Mouse (Mus musculus) mouse embryonic stem cell (cell line): ENCODE data around the gene Josd1.
"Not testable (repeated sequence)": the region's sequence is repeated elsewhere in the genome, so short reads cannot be mapped to it uniquely, and the experiment has no call there.

Experiments
- in situ Hi-C, 2 experiments: fragments of 300-500 bp; cut with MboI; formaldehyde crosslinking; loops; 1 replicate in 1 of 2; 3 replicates in 1 of 2; pipeline ENCODE4 v1.14.3; 2019 to 2020; ENCODE audit warnings: low sequenced_read_pairs in 2 of 2, low pct_unique_long_range_greater_than_20kb in 1 of 2, mixed read lengths in 1 of 2; ENCODE audit not compliant: unreplicated experiment in 1 of 2

Josd1 gene

GRCm38 (mm10) chr15:79695516-79695915, 7.8 kb upstream of the Josd1 start:
- in situ Hi-C loops: no loop called here

- in situ Hi-C loops: no loop called here
Observed at GRCm38 (mm10) chr15:79694512-79694911, 6.8 kb upstream of the Josd1 start.

- in situ Hi-C loops: no loop called here
Observed at GRCm38 (mm10) chr15:79693740-79694139, 6.0 kb upstream of the Josd1 start.

- in situ Hi-C loops: no loop called here
Observed at GRCm38 (mm10) chr15:79692334-79692733, 4.6 kb upstream of the Josd1 start.

GRCm38 (mm10) chr15:79691023-79691508, 3.3 kb upstream of the Josd1 start:
- in situ Hi-C loops: no loop called here

GRCm38 (mm10) chr15:79690426-79691022, 2.8 kb upstream of the Josd1 start, which contains the start of gene Gtpbp1:
Gene Gtpbp1 (plus strand): TSS chr15:79690845.
- in situ Hi-C loops: no loop called here

- in situ Hi-C loops: no loop called here
Observed at GRCm38 (mm10) chr15:79689662-79690425, 2.1 kb upstream of the Josd1 start.

- in situ Hi-C loops: no loop called here
Observed at GRCm38 (mm10) chr15:79688268-79688956, 693 bp upstream of the Josd1 start.

- in situ Hi-C loops: no loop called here
Observed at GRCm38 (mm10) chr15:79687175-79687574, 544 bp downstream of the Josd1 start.

- in situ Hi-C loops: no loop called here
Observed at GRCm38 (mm10) chr15:79686046-79686869, 1.5 kb downstream of the Josd1 start.

- in situ Hi-C loops: no loop called here
Observed at GRCm38 (mm10) chr15:79685141-79685641, 2.5 kb downstream of the Josd1 start.

- in situ Hi-C loops: no loop called here
Observed at GRCm38 (mm10) chr15:79684616-79685015, 3.1 kb downstream of the Josd1 start.

GRCm38 (mm10) chr15:79683707-79684465, 3.8 kb downstream of the Josd1 start:
- in situ Hi-C loops: no loop called here

- in situ Hi-C loops: no loop called here
Observed at GRCm38 (mm10) chr15:79683146-79683545, 4.6 kb downstream of the Josd1 start.

- in situ Hi-C loops: no loop called here
Observed at GRCm38 (mm10) chr15:79681973-79682372, 5.7 kb downstream of the Josd1 start.

GRCm38 (mm10) chr15:79677936-79678335, 9.8 kb downstream of the Josd1 start:
- in situ Hi-C loops: no loop called here

GRCm38 (mm10) chr15:79671828-79672348, 15.8 kb downstream of the Josd1 start:
- in situ Hi-C loops: not testable (repeated sequence)

GRCm38 (mm10) chr15:79670972-79671299, 16.8 kb downstream of the Josd1 start:
- in situ Hi-C loops: no loop called here
